Mouse (Mus musculus) heart, embryonic 14.5 days (tissue): ENCODE measurements around the gene Tollip. TPM values are rescaled to one million over a fixed set of nuclear protein-coding genes. Genes with fewer than 3 reads are reported as not detected.

Experiments
- ATAC-seq: fragments of 200-750 bp; cut with Nextera tagmentation; 2 replicates; pipeline ENCODE4 v1.8.0; 2017; ENCODE audit warnings: low read depth, moderate TSS enrichment; ENCODE audit not compliant: insufficient number of reproducible peaks, insufficient read depth, low FRiP score
- H3K27ac ChIP-seq, 2 experiments: fragments of 200-500 bp in 1 of 2; fragments of 300-500 bp in 1 of 2; sonication (generic) in 1 of 2; replicated peaks in 1 of 2; 2 replicates each; pipeline ENCODE4 v1.5.1; 2012 to 2014; ENCODE audit warnings: low read depth in 2 of 2, low read length in 2 of 2, control low read depth in 1 of 2, mild to moderate bottlenecking in 1 of 2, mixed read lengths in 1 of 2; ENCODE audit not compliant: control insufficient read depth in 1 of 2, insufficient read depth in 1 of 2
- H3K27me3 ChIP-seq: fragments of 300-500 bp; sonication (generic); 2 replicates; pipeline ENCODE4 v1.6.1; 2014; ENCODE audit warnings: mild to moderate bottlenecking, low read length, control low read depth; ENCODE audit not compliant: control insufficient read depth, insufficient read depth
- H3K36me3 ChIP-seq: fragments of 300-500 bp; sonication (generic); 2 replicates; pipeline ENCODE4 v1.6.1; 2014; ENCODE audit warnings: mild to moderate bottlenecking, control low read depth, low read length, mixed read lengths; ENCODE audit not compliant: control insufficient read depth, insufficient read depth
- H3K4me1 ChIP-seq, 2 experiments: fragments of 200-500 bp in 1 of 2; fragments of 300-500 bp in 1 of 2; sonication (generic) in 1 of 2; 2 replicates each; pipeline ENCODE4 v1.6.1; 2012 to 2014; ENCODE audit warnings: low read length in 2 of 2, control low read depth in 1 of 2, mixed read lengths in 1 of 2; ENCODE audit not compliant: control insufficient read depth in 2 of 2, insufficient read depth in 2 of 2
- H3K4me2 ChIP-seq: fragments of 300-500 bp; sonication (generic); 2 replicates; pipeline ENCODE4 v1.6.1; 2014; ENCODE audit warnings: mild to moderate bottlenecking, low read length
- H3K4me3 ChIP-seq, 2 experiments: fragments of 200-500 bp in 1 of 2; fragments of 300-500 bp in 1 of 2; sonication (generic) in 1 of 2; 2 replicates each; pipeline ENCODE4 v1.5.1; 2012 to 2014; ENCODE audit warnings: low read length in 2 of 2, mild to moderate bottlenecking in 2 of 2, control low read depth in 1 of 2, low read depth in 1 of 2, moderate library complexity in 1 of 2; ENCODE audit not compliant: control insufficient read depth in 1 of 2, insufficient read depth in 1 of 2
- H3K9ac ChIP-seq: fragments of 300-500 bp; sonication (generic); 2 replicates; pipeline ENCODE4 v1.6.1; 2014; ENCODE audit warnings: mild to moderate bottlenecking, low read length
- H3K9me3 ChIP-seq: fragments of 300-500 bp; sonication (generic); 2 replicates; pipeline ENCODE4 v1.6.1; 2016; ENCODE audit warnings: low read length, control low read depth; ENCODE audit not compliant: control insufficient read depth
- WGBS: fragments of 180-500 bp; shearing (Covaris S2); extraction: QIAGEN DNeasy Blood & Tissue Kit; methylation state at CpG from one replicate; pipeline ENCODE4 v1.1.7; 2014; 5-methylcytosine and 5-hydroxymethylcytosine counted together
- polyA plus RNA-seq: library from polyadenylated mRNA; unstranded; fragments of >200 nt; fragmentation: Nextera tagmentation; extraction: Ambion mirVana; gene quantifications from 2 replicates; pipeline ENCODE4 v1.2.1, GENCODE M21; 2014

Gene Tollip
- 41.5 and 41.7 TPM in 2 replicates for polyA plus RNA-seq

GRCm38 (mm10) chr7:141918407-141918806 is at the start of gene Tollip:
Gene Tollip, minus strand, starts transcription at chr7:141918507.
- H3K9ac ChIP-seq = no peak within 1 kb of the TSS
- H3K27me3 ChIP-seq = 0 out of 2 replicates have a peak, but pooled peaks cover under 1% of the 10 kb centered on the region
- H3K9me3 ChIP-seq = no peaks in the 10 kb centered on the region
- H3K4me1 ChIP-seq = no peaks in the 10 kb centered on the region
- no peak for ATAC-seq
- 91% methylated on average over 2 of the region's 2 CpGs for WGBS
- H3K27ac ChIP-seq = no peak within 1 kb of the TSS
- no peak within 1 kb of the TSS for H3K4me3 ChIP-seq
- no peak within 1 kb of the TSS for H3K4me2 ChIP-seq
- no peaks in the 10 kb centered on the region for H3K36me3 ChIP-seq

GRCm38 (mm10) chr7:141966281-141966680 is 48.0 kb upstream of the Tollip start:
- H3K4me1 ChIP-seq = no peaks in the 10 kb centered on the region
- H3K27ac ChIP-seq = no peak overlapping the region
- H3K4me2 ChIP-seq = no peak overlapping the region
- no peak overlapping the region for H3K9ac ChIP-seq
- peaks cover 4% of the 10 kb centered on the region; the same call in 1 of the 2 replicates for H3K27me3 ChIP-seq
- no peaks in the 10 kb centered on the region for H3K36me3 ChIP-seq
- no peak overlapping the region for H3K4me3 ChIP-seq
- H3K9me3 ChIP-seq = no peaks in the 10 kb centered on the region
- no peak for ATAC-seq
- 67% methylated on average over 2 of the region's 2 CpGs for WGBS

DNA sequence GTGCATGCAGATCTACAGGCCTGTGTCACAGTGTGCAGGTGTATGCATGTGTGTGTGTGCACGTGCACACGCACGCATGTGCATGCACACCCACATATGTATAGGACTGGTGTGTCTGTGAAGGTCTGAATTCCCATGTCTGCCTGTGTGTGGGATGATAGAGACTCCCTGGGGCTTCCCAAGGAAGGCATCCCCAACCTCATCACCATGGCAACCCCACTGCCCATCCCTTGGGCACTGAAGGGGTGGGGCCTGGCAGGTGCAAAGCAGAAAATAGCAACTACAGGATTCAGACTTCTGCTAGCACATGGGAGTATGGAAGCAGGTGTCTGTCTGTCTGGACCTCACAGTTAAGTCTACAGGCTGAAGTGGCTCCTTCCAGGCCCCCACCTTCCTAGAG is 44.2 kb upstream of the Tollip start:
- no peaks in the 10 kb centered on the region for H3K9me3 ChIP-seq
- no peak overlapping the region for H3K4me3 ChIP-seq
- H3K4me1 ChIP-seq = no peaks in the 10 kb centered on the region
- H3K27me3 ChIP-seq = no peaks in the 10 kb centered on the region
- no peaks in the 10 kb centered on the region for H3K36me3 ChIP-seq
- H3K27ac ChIP-seq = no peak overlapping the region
- 92% methylated on average over 3 of the region's 3 CpGs for WGBS
- no peak for ATAC-seq
- no peak overlapping the region for H3K9ac ChIP-seq
- no peak overlapping the region for H3K4me2 ChIP-seq

GRCm38 (mm10) chr7:141961491-141961890 is 43.2 kb upstream of the Tollip start:
- H3K27me3 ChIP-seq = no peaks in the 10 kb centered on the region
- ATAC-seq = no peak
- no peak overlapping the region for H3K4me3 ChIP-seq
- H3K4me1 ChIP-seq = no peaks in the 10 kb centered on the region
- no peaks in the 10 kb centered on the region for H3K9me3 ChIP-seq
- no peak overlapping the region for H3K4me2 ChIP-seq
- no peak overlapping the region for H3K27ac ChIP-seq
- H3K36me3 ChIP-seq = no peaks in the 10 kb centered on the region
- 63% methylated on average over 3 of the region's 3 CpGs for WGBS
- no peak overlapping the region for H3K9ac ChIP-seq

GRCm38 (mm10) chr7:141960926-141961325 is 42.6 kb upstream of the Tollip start:
- H3K27ac ChIP-seq = no peak overlapping the region
- H3K9ac ChIP-seq = no peak overlapping the region
- no peak overlapping the region for H3K4me2 ChIP-seq
- peaks cover 1% of the 10 kb centered on the region; the same call in 1 of the 2 replicates for H3K27me3 ChIP-seq
- WGBS = 58% methylated on average over 2 of the region's 2 CpGs
- H3K4me1 ChIP-seq = no peaks in the 10 kb centered on the region
- ATAC-seq = no peak
- no peaks in the 10 kb centered on the region for H3K9me3 ChIP-seq
- no peaks in the 10 kb centered on the region for H3K36me3 ChIP-seq
- H3K4me3 ChIP-seq = no peak overlapping the region

DNA sequence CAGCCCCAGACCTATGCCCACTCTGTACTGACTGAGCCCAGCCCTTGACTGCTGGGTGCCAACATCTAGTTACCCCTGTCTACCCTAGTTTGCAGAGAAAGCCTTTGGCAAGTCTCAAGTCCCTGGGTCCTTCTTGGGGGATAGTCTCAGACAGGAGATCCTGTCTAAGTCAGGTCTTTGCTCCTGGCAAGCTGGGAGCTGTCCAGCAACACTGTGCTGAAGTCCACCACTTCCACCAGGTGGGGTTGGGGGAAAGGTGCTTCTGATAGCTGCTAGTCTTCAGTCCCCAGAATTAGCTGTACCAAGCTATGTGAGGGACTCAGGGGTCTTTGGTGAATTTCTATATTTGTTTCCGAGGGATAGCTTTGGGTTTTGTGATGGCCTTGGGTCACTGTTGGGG is 40.8 kb upstream of the Tollip start:
- Histone ChIP-seq H3K27ac (no peak overlapping the region), H3K4me3 (no peak overlapping the region), H3K4me2 (no peak overlapping the region), H3K27me3 (peaks cover 14% of the 10 kb centered on the region), H3K4me1 (no peaks in the 10 kb centered on the region), H3K36me3 (no peaks in the 10 kb centered on the region), H3K9me3 (no peaks in the 10 kb centered on the region), H3K9ac (no peak overlapping the region)
- ATAC-seq = no peak
- WGBS = 71% methylated on average over 1 of the region's 1 CpGs

DNA sequence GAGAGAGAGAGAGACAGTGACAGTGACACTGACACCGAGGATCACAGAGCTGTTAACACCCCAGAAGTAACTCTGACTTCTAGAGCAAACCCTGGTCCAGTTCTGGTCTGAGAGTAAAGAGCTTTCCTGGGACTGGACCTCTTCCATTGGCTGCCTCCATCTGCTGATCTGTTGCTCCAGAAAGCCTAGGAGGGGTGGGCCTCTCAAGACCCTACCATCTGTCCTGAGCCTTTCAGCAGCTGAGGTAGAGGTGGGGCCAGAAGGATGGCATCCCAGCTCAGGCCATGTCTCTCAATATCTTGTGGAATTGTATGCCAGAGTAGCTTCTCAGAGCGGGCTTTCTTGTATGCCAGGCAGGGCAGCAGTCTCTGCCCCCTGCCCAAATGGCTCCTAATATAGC is 39.9 kb upstream of the Tollip start:
- no peak for ATAC-seq
- Histone ChIP-seq H3K27ac (no peak overlapping the region), H3K9me3 (no peaks in the 10 kb centered on the region), H3K4me2 (no peak overlapping the region), H3K9ac (no peak overlapping the region), H3K27me3 (peaks cover 24% of the 10 kb centered on the region), H3K4me1 (no peaks in the 10 kb centered on the region), H3K4me3 (no peak overlapping the region), H3K36me3 (no peaks in the 10 kb centered on the region)
- WGBS = 79% methylated on average over 2 of the region's 2 CpGs

- Histone ChIP-seq H3K4me3 (no peak overlapping the region), H3K4me2 (no peak overlapping the region), H3K36me3 (no peaks in the 10 kb centered on the region), H3K4me1 (no peaks in the 10 kb centered on the region), H3K9me3 (no peaks in the 10 kb centered on the region), H3K27ac (no peak overlapping the region), H3K27me3 (peaks cover 30% of the 10 kb centered on the region), H3K9ac (no peak overlapping the region)
- ATAC-seq = no peak
- WGBS = 83% methylated on average over 4 of the region's 4 CpGs
Measured at GRCm38 (mm10) chr7:141957524-141958051, 39.3 kb upstream of the Tollip start.
